Mouse (Mus musculus) erythroblast, adult 5-6 weeks (primary cell): ENCODE results near the gene Hectd4. TPM values are rescaled to one million over a fixed set of nuclear protein-coding genes. Genes with fewer than 3 reads are reported as not detected.
A peak's percentile ranks its signal among the peaks of the same experiment; 100 is the strongest.

Source experiments
- ATAC-seq: replicated peaks from 2 replicates; pipeline ENCODE4 v1.8.0; 2016; ENCODE audit warnings: moderate number of reproducible peaks, mild to moderate bottlenecking, moderate TSS enrichment, inconsistent platforms; ENCODE audit not compliant: poor library complexity, low FRiP score, severe bottlenecking
- total RNA-seq, 2 experiments: library from RNA; stranded (forward) in 1 of 2; stranded (reverse) in 1 of 2; fragments of 150-400 nt in 1 of 2; fragments of 200-764, 138-1000 nt in 1 of 2; gene quantifications; 2 replicates each; pipeline versions ENCODE4 v1.2.3 to v1.2.4; 2015 to 2017; ENCODE audit warnings: low replicate concordance in 2 of 2

The Hectd4 gene
- total RNA-seq (2015; ENCODE audit: low replicate concordance): 338 and 374 TPM in 2 replicates
- 587 and 871 TPM in 2 replicates for total RNA-seq (2017; ENCODE audit: low replicate concordance)

- ATAC-seq: peak; percentile 66
Measured at GRCm38 (mm10) chr5:121219980-121220731, at the start of gene Hectd4. Gene Hectd4 (plus strand): TSS chr5:121220219.

GRCm38 (mm10) chr5:121172835-121173234 lies 47.2 kb upstream of the Hectd4 start:
- ATAC-seq: peak; percentile 41; the same call in 1 of the 2 replicates

DNA sequence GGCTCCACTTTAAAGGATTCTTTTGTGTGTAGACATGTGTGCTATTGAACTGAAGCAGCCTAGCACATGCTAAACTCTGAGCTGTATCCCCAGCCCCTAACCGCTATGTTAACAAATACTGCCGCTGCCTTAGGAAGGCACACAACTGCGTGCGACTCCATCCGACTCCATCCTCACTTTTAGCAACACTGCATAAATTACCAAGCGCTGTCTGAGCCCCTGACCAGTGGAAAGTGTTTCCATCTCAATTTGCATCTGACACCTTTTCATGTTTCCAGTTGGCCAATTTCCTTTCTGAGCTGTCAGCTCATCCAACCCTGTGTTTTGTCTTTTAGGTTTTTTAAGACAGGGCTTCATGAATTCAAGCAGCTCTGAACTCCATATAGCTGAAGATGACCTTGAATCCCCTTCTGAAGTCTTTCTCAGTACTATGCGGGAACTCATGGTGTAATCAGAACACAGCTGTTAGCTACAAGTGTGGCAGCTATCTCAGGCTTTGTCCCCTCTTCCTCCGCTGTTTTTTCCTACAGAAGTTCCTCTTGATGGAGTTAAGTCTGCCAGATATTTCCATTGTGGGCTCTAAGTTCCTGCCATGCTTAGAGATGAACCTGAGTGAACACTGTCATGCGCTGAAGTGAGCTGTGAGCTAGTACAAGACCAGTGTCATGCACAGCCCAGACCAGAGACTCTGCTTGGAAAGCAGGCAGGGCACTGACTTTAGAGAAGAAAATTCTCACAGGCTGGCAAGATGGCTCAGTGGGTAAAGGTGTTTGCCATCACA lies 40.8 kb upstream of the Hectd4 start:
- no peak for ATAC-seq

DNA sequence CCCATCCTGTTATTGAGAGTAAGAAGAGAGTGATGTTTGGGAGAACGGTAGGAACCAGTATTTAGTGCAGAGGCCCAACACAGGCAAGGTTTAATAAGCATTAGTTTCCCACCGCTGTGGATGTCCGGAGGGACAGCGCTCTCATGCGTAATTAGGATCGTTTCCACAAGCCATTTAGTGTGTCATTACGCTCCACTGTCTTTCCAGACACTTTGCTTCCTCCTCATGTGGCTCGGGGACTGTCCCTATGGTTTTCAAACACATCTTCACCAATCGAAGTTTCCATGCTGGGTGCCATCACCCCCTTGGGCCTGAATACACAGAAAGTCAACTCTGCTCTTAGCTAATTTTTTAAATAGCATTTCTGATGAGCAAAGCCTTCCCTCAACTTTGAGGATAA lies 36.8 kb upstream of the Hectd4 start:
- no peak for ATAC-seq

GRCm38 (mm10) chr5:121184375-121184774 lies 35.6 kb upstream of the Hectd4 start:
- no peak for ATAC-seq

DNA sequence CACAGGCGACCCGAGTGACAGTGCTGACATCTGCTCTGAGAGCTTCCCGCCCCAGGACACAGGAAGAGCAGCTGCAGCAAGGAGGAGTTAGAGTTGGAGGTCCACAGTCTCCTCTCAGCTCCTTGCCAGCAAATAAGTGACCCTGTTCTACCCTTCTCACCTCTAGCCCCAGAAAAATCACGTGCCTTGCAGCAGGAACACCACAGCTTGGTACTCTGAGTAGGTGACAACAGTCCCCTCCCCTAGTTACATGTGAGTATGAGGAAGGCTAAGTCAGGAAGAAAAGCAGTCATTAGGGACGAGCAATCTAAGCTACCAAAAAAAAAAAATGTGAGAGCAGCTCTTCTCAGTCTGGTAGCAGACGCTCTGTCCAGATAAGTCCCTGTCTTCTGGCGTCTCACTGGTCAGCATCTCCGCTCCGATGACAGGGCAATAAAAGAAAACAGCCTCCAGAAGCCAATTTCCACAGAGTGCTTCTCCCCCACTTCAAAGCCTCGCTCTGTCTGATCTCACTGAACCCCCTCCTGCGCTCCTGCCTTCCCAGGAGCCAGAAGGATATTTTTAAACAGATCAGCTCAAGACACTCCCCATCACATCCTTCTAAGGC lies 35.0 kb upstream of the Hectd4 start:
- peak; percentile 89 for ATAC-seq

GRCm38 (mm10) chr5:121187580-121188001 lies 32.4 kb upstream of the Hectd4 start:
- no peak for ATAC-seq

GRCm38 (mm10) chr5:121188265-121188664 lies 31.8 kb upstream of the Hectd4 start:
- no peak for ATAC-seq

GRCm38 (mm10) chr5:121189182-121189581 lies 30.8 kb upstream of the Hectd4 start:
- ATAC-seq: no peak

- 0 out of 2 replicates have a peak, but pooled peaks have one; percentile 15 for ATAC-seq
Measured at GRCm38 (mm10) chr5:121190210-121190835, 29.7 kb upstream of the Hectd4 start.

GRCm38 (mm10) chr5:121190836-121191583 lies 29.0 kb upstream of the Hectd4 start, which contains the start of gene Ptpn11:
Gene Ptpn11 (minus strand): TSS chr5:121191397.
- ATAC-seq: peak; percentile 87

- ATAC-seq: peak; percentile 40; the same call in 1 of the 2 replicates
Measured at GRCm38 (mm10) chr5:121191584-121191906, 28.5 kb upstream of the Hectd4 start.

GRCm38 (mm10) chr5:121194173-121194572 lies 25.8 kb upstream of the Hectd4 start:
- peak; percentile 44; the same call in 1 of the 2 replicates for ATAC-seq

GRCm38 (mm10) chr5:121196764-121197163 lies 23.3 kb upstream of the Hectd4 start:
- ATAC-seq: peak; percentile 88

DNA sequence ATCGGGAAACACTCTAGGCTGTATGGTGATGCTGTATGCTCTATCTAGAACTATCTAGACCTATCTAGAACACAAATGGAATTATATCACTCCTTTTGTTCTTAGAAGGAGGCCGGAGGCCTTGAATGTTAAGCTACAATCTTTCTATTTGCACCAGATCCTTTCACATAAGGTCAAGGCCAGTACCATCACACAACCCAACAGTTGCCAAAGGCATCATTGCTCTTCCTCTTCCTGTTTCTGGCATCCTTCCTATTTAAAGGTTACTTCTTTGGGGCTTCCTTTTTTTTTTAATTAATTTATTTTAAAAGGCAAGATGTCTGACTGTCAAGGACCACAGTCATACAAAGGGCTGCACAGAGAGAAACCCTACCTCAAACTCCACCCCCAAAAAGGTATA lies 22.7 kb upstream of the Hectd4 start:
- ATAC-seq: no peak

DNA sequence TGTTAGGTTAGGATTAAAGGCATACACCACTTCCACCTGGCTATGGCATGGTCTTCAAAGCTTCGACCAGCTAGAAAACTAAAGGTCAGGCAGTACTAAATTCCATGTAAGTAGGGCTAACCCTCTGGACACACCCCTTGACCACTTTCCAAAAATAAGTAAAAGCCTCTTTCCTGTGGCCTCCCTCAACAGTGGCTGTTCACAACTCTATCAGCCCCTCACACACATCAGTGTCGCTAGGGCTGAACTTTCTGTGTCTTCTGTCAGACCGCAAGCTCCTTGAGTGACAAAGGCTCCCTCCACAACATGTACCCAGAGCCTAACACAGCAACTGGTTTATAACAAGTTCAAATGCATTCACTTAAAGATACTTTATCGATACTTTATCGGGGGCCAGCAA lies 21.6 kb upstream of the Hectd4 start:
- ATAC-seq: no peak

DNA sequence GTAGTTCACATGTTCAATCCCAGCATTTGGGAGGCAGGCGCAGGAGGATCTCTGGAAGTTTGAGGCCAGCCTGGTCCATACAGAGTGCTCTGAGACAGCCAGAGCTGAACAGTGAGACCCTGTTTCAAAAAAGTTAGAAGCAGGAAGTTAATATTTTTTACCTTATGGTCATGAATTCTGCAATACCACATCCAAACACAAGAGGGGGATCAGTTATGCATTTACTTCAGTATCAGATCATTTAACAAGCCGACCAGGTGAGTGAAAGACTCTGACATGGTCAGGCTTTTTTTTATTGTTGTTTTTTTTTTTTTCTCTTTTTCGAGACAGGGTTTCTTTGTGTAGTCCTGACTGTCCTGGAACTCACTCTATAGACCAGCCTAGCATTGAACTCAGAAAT lies 18.3 kb upstream of the Hectd4 start:
- peak; percentile 66 for ATAC-seq

- no peak for ATAC-seq
Measured at GRCm38 (mm10) chr5:121202467-121202866, 17.6 kb upstream of the Hectd4 start.
